Mouse (Mus musculus): ENCODE measurements around the gene Krtdap. TPM values are rescaled to one million over a fixed set of nuclear protein-coding genes. Genes with fewer than 3 reads are reported as not detected.
"Not testable (repeated sequence)": the region's sequence is repeated elsewhere in the genome, so short reads cannot be mapped to it uniquely, and the experiment has no call there.

Krtdap gene
- polyA plus RNA-seq, 1 experiment from 2014 or later = not detected

GRCm38 (mm10) chr7:30824306-30824705 is 36.6 kb downstream of the Krtdap start:
- Histone ChIP-seq H3K4me1 (no peaks in the 10 kb centered on the region), H3K27ac (no peak overlapping the region), H3K4me2 (replicated peaks) (no peak overlapping the region), H3K27me3 (no peaks in the 10 kb centered on the region), H3K9me3 (replicated peaks) (no peaks in the 10 kb centered on the region), H3K4me3 (no peak overlapping the region), H3K9ac (no peak overlapping the region), H3K36me3 (no peaks in the 10 kb centered on the region)
- no peak for ATAC-seq (ENCODE audit: low FRiP score)
- 85% methylated on average over 3 of the region's 3 CpGs for WGBS

GRCm38 (mm10) chr7:30826660-30827059 is 39.0 kb downstream of the Krtdap start:
- no peak for ATAC-seq (ENCODE audit: low FRiP score)
- H3K27ac ChIP-seq = no peak overlapping the region

GRCm38 (mm10) chr7:30828871-30829270 is 41.2 kb downstream of the Krtdap start:
- H3K9me3 ChIP-seq (replicated peaks); H3K36me3 ChIP-seq; H3K27ac ChIP-seq; H3K4me1 ChIP-seq; ATAC-seq (ENCODE audit: low FRiP score); H3K27me3 ChIP-seq; H3K4me3 ChIP-seq; H3K9ac ChIP-seq; H3K4me2 ChIP-seq (replicated peaks): not testable (repeated sequence)

More at GRCm38 (mm10) chr7:30826660-30827059, 39.0 kb downstream of the Krtdap start:
- Histone ChIP-seq H3K4me1 (no peaks in the 10 kb centered on the region), H3K9ac (no peak overlapping the region), H3K36me3 (no peaks in the 10 kb centered on the region), H3K4me3 (no peak overlapping the region), H3K4me2 (replicated peaks) (no peak overlapping the region), H3K9me3 (replicated peaks) (no peaks in the 10 kb centered on the region), H3K27me3 (no peaks in the 10 kb centered on the region)
- 87% methylated on average over 10 of the region's 10 CpGs for WGBS

- Histone ChIP-seq H3K9me3 (replicated peaks) (no peaks in the 10 kb centered on the region), H3K4me2 (replicated peaks) (no peak overlapping the region), H3K4me3 (no peak overlapping the region), H3K27me3 (no peaks in the 10 kb centered on the region), H3K27ac (no peak overlapping the region), H3K36me3 (no peaks in the 10 kb centered on the region), H3K4me1 (no peaks in the 10 kb centered on the region), H3K9ac (no peak overlapping the region)
- ATAC-seq (ENCODE audit: low FRiP score) = no peak
- 68% methylated on average over 3 of the region's 3 CpGs for WGBS
Observed at GRCm38 (mm10) chr7:30829428-30829827, 41.7 kb downstream of the Krtdap start.

GRCm38 (mm10) chr7:30832261-30832660 is 44.6 kb downstream of the Krtdap start:
- Histone ChIP-seq H3K9me3 (replicated peaks) (no peaks in the 10 kb centered on the region), H3K27me3 (no peaks in the 10 kb centered on the region), H3K27ac (no peak overlapping the region), H3K36me3 (no peaks in the 10 kb centered on the region), H3K4me3 (no peak overlapping the region), H3K4me2 (replicated peaks) (no peak overlapping the region), H3K4me1 (no peaks in the 10 kb centered on the region), H3K9ac (no peak overlapping the region)
- ATAC-seq (ENCODE audit: low FRiP score) = no peak
- 72% methylated on average over 10 of the region's 17 CpGs for WGBS

- H3K27me3 ChIP-seq; H3K4me3 ChIP-seq; H3K9ac ChIP-seq; H3K4me1 ChIP-seq; H3K36me3 ChIP-seq; H3K4me2 ChIP-seq (replicated peaks); H3K27ac ChIP-seq; H3K9me3 ChIP-seq (replicated peaks); ATAC-seq (ENCODE audit: low FRiP score): not testable (repeated sequence)
- 45% methylated on average over 7 of the region's 11 CpGs for WGBS
Observed at GRCm38 (mm10) chr7:30832684-30833083, 45.0 kb downstream of the Krtdap start.

GRCm38 (mm10) chr7:30837277-30837676 is 49.6 kb downstream of the Krtdap start:
- Histone ChIP-seq H3K4me2 (replicated peaks) (no peak overlapping the region), H3K9me3 (replicated peaks) (no peaks in the 10 kb centered on the region), H3K27ac (no peak overlapping the region), H3K27me3 (no peaks in the 10 kb centered on the region), H3K4me3 (no peak overlapping the region), H3K36me3 (no peaks in the 10 kb centered on the region), H3K9ac (no peak overlapping the region), H3K4me1 (no peaks in the 10 kb centered on the region)
- no peak for ATAC-seq (ENCODE audit: low FRiP score)

- H3K4me3 ChIP-seq = no peak overlapping the region
- no peaks in the 10 kb centered on the region for H3K27me3 ChIP-seq
- no peaks in the 10 kb centered on the region for H3K36me3 ChIP-seq
- no peak for ATAC-seq (ENCODE audit: low FRiP score)
- no peak overlapping the region for H3K9ac ChIP-seq
- H3K9me3 ChIP-seq (replicated peaks) = no peaks in the 10 kb centered on the region
- no peak overlapping the region for H3K4me2 ChIP-seq (replicated peaks)
- no peak overlapping the region for H3K27ac ChIP-seq
- WGBS = 91% methylated on average over 3 of the region's 3 CpGs
- peaks cover 7% of the 10 kb centered on the region; the same call in 1 of the 2 replicates for H3K4me1 ChIP-seq
Observed at GRCm38 (mm10) chr7:30840306-30840705, 52.6 kb downstream of the Krtdap start.

Other genes with a start within 250 kb of the Krtdap start
- gene Hspb6, start 235.7 kb upstream of the Krtdap start, polyA plus RNA-seq (2016; fragmentation: Nextera tagmentation; extraction: Ambion mirVana) = 5.7 and 7.1 TPM in 2 replicates
- 11.3 and 12.6 TPM in 2 replicates for gene Proser3, start 235.6 kb upstream of the Krtdap start, polyA plus RNA-seq (2016; fragmentation: Nextera tagmentation; extraction: Ambion mirVana)
- 52.4 and 55.2 TPM in 2 replicates for gene Lin37, start 228.1 kb upstream of the Krtdap start, polyA plus RNA-seq (2016; fragmentation: Nextera tagmentation; extraction: Ambion mirVana)
- gene U2af1l4, start 224.6 kb upstream of the Krtdap start, polyA plus RNA-seq (2016; fragmentation: Nextera tagmentation; extraction: Ambion mirVana) = 80.6 and 87.5 TPM in 2 replicates
- gene Gm49396, start 224.6 kb upstream of the Krtdap start, polyA plus RNA-seq (2016; fragmentation: Nextera tagmentation; extraction: Ambion mirVana) = 18.1 and 19.5 TPM in 2 replicates
- gene Psenen, start 224.3 kb upstream of the Krtdap start, polyA plus RNA-seq (2016; fragmentation: Nextera tagmentation; extraction: Ambion mirVana) = 128 and 139 TPM in 2 replicates
- gene Igflr1, start 222.5 kb upstream of the Krtdap start, polyA plus RNA-seq (2016; fragmentation: Nextera tagmentation; extraction: Ambion mirVana) = 4.2 and 6.3 TPM in 2 replicates
- 8.8 and 9.9 TPM in 2 replicates for gene Kmt2b, start 199.2 kb upstream of the Krtdap start, polyA plus RNA-seq (2016; fragmentation: Nextera tagmentation; extraction: Ambion mirVana)
- gene Zbtb32, start 189.0 kb upstream of the Krtdap start, polyA plus RNA-seq (2016; fragmentation: Nextera tagmentation; extraction: Ambion mirVana) = 0.17 and 0.39 TPM in 2 replicates
- gene Upk1a, start 175.0 kb upstream of the Krtdap start, polyA plus RNA-seq (2016; fragmentation: Nextera tagmentation; extraction: Ambion mirVana) = 0.21 and 0.35 TPM in 2 replicates
- gene Cox6b1, start 161.7 kb upstream of the Krtdap start, polyA plus RNA-seq (2016; fragmentation: Nextera tagmentation; extraction: Ambion mirVana) = 737 and 880 TPM in 2 replicates
- gene Etv2, start 152.0 kb upstream of the Krtdap start, polyA plus RNA-seq (2016; fragmentation: Nextera tagmentation; extraction: Ambion mirVana) = not detected in 2 replicates
- gene Rbm42, start 137.6 kb upstream of the Krtdap start, polyA plus RNA-seq (2016; fragmentation: Nextera tagmentation; extraction: Ambion mirVana) = 153 and 160 TPM in 2 replicates
- gene Haus5, start 122.9 kb upstream of the Krtdap start, polyA plus RNA-seq (2016; fragmentation: Nextera tagmentation; extraction: Ambion mirVana) = 35.4 and 38.4 TPM in 2 replicates
- gene Pmis2, start 116.3 kb upstream of the Krtdap start, polyA plus RNA-seq (2016; fragmentation: Nextera tagmentation; extraction: Ambion mirVana) = not detected in 2 replicates
- gene 2200002J24Rik, start 89.0 kb upstream of the Krtdap start, polyA plus RNA-seq (2016; fragmentation: Nextera tagmentation; extraction: Ambion mirVana) = not detected in 2 replicates
- 0.93 and 1.3 TPM in 2 replicates for gene Atp4a, start 75.7 kb upstream of the Krtdap start, polyA plus RNA-seq (2016; fragmentation: Nextera tagmentation; extraction: Ambion mirVana)
- gene Tmem147, start 58.4 kb upstream of the Krtdap start, polyA plus RNA-seq (2016; fragmentation: Nextera tagmentation; extraction: Ambion mirVana) = 147 and 164 TPM in 2 replicates
- gene Gapdhs, start 44.2 kb upstream of the Krtdap start, polyA plus RNA-seq (2016; fragmentation: Nextera tagmentation; extraction: Ambion mirVana) = 0.76 and 1.1 TPM in 2 replicates
- 1.7 and 2.5 TPM in 2 replicates for gene Sbsn, start 36.4 kb upstream of the Krtdap start, polyA plus RNA-seq (2016; fragmentation: Nextera tagmentation; extraction: Ambion mirVana)
- 0.59 and 0.67 TPM in 2 replicates for gene Dmkn, start 24.1 kb upstream of the Krtdap start, polyA plus RNA-seq (2016; fragmentation: Nextera tagmentation; extraction: Ambion mirVana)
- gene Ffar2, start 35.9 kb downstream of the Krtdap start, polyA plus RNA-seq (2016; fragmentation: Nextera tagmentation; extraction: Ambion mirVana) = not detected in 2 replicates
- not detected in 2 replicates for gene Ffar3, start 68.3 kb downstream of the Krtdap start, polyA plus RNA-seq (2016; fragmentation: Nextera tagmentation; extraction: Ambion mirVana)
- gene Ffar1, start 73.7 kb downstream of the Krtdap start, polyA plus RNA-seq (2016; fragmentation: Nextera tagmentation; extraction: Ambion mirVana) = not detected in 2 replicates
- not detected in 2 replicates for gene Cd22, start 92.4 kb downstream of the Krtdap start, polyA plus RNA-seq (2016; fragmentation: Nextera tagmentation; extraction: Ambion mirVana)
- gene Mag, start 127.0 kb downstream of the Krtdap start, polyA plus RNA-seq (2016; fragmentation: Nextera tagmentation; extraction: Ambion mirVana) = 0.56 and 0.61 TPM in 2 replicates
- not detected in 2 replicates for gene Hamp2, start 136.8 kb downstream of the Krtdap start, polyA plus RNA-seq (2016; fragmentation: Nextera tagmentation; extraction: Ambion mirVana)
- not detected in 2 replicates for gene Hamp, start 156.1 kb downstream of the Krtdap start, polyA plus RNA-seq (2016; fragmentation: Nextera tagmentation; extraction: Ambion mirVana)
- gene Usf2, start 168.9 kb downstream of the Krtdap start, polyA plus RNA-seq (2016; fragmentation: Nextera tagmentation; extraction: Ambion mirVana) = 29.7 and 32.7 TPM in 2 replicates
- gene Lsr, start 185.6 kb downstream of the Krtdap start, polyA plus RNA-seq (2016; fragmentation: Nextera tagmentation; extraction: Ambion mirVana) = 16.6 and 20.2 TPM in 2 replicates
- 0.89 and 1.4 TPM in 2 replicates for gene Fam187b, start 185.9 kb downstream of the Krtdap start, polyA plus RNA-seq (2016; fragmentation: Nextera tagmentation; extraction: Ambion mirVana)

Data from hindbrain, embryonic 12.5 days (tissue).